Mouse (Mus musculus) MEL (cell line): Measurements from ENCODE around the gene Myoc.

Experiments used
- CTCF ChIP-seq, 3 experiments: IDR thresholded peaks in 2 of 3; conservative IDR thresholded peaks in 1 of 3; 2 replicates each; pipeline ENCODE4 v1.5.1; 2011 to 2012; ENCODE audit warnings: low read length in 3 of 3, low read depth in 2 of 3, mild to moderate bottlenecking in 2 of 3, improper control_type of control experiment in 1 of 3, inconsistent platforms in 1 of 3, mixed read lengths in 1 of 3, moderate library complexity in 1 of 3; ENCODE audit not compliant: control insufficient read depth in 1 of 3, insufficient read depth in 1 of 3, poor library complexity in 1 of 3, severe bottlenecking in 1 of 3
- EP300 ChIP-seq, 2 experiments: IDR thresholded peaks; 2 replicates each; pipeline ENCODE4 v1.6.1; 2011; ENCODE audit warnings: improper control_type of control experiment in 2 of 2, low read length in 2 of 2, low read depth in 1 of 2, mild to moderate bottlenecking in 1 of 2
- MAZ ChIP-seq: IDR thresholded peaks from 2 replicates; pipeline ENCODE4 v1.6.1; 2012; ENCODE audit warnings: low read depth, mild to moderate bottlenecking, inconsistent platforms, low read length, improper control_type of control experiment
- MXI1 ChIP-seq: IDR thresholded peaks from 2 replicates; pipeline ENCODE4 v1.6.1; 2011; ENCODE audit warnings: mild to moderate bottlenecking, low read depth, low read length, improper control_type of control experiment
- POLR2A ChIP-seq, 2 experiments: IDR thresholded peaks; 2 replicates each; pipeline ENCODE4 v1.6.1; 2011 to 2012; ENCODE audit warnings: low read length in 2 of 2, mild to moderate bottlenecking in 2 of 2, control low read depth in 1 of 2, improper control_type of control experiment in 1 of 2, low read depth in 1 of 2, moderate library complexity in 1 of 2; ENCODE audit not compliant: control insufficient read depth in 1 of 2, insufficient read depth in 1 of 2, poor library complexity in 1 of 2
- POLR2AphosphoS2 ChIP-seq: IDR thresholded peaks from 2 replicates; pipeline ENCODE4 v1.6.1; 2011; ENCODE audit warnings: low read length, improper control_type of control experiment
- RAD21 ChIP-seq: IDR thresholded peaks from 2 replicates; pipeline ENCODE4 v1.6.1; 2011; ENCODE audit warnings: mild to moderate bottlenecking, low read depth, low read length, improper control_type of control experiment
- SMC3 ChIP-seq: IDR thresholded peaks from 2 replicates; pipeline ENCODE4 v1.6.1; 2011; ENCODE audit warnings: low read depth, low read length, improper control_type of control experiment
- TAL1 ChIP-seq: IDR thresholded peaks from 2 replicates; pipeline ENCODE4 v1.6.1; 2012; ENCODE audit warnings: mild to moderate bottlenecking, inconsistent platforms, low read length, moderate library complexity, mixed read lengths
- USF1 ChIP-seq: IDR thresholded peaks from 2 replicates; pipeline ENCODE4 v1.6.1; 2014; ENCODE audit warnings: low read depth, mild to moderate bottlenecking, inconsistent platforms, low read length, improper control_type of control experiment, moderate library complexity
- ZC3H11A ChIP-seq: IDR thresholded peaks from 2 replicates; pipeline ENCODE4 v1.6.1; 2012; ENCODE audit warnings: low read depth, mild to moderate bottlenecking, inconsistent platforms, low read length, improper control_type of control experiment

GRCm38 (mm10) chr1:162611191-162611590 lies 27.8 kb upstream of the Myoc start:
- TF ChIP-seq CTCF (IDR thresholded peaks at IDR 0.05 in 2 of 3, conservative IDR thresholded peaks at IDR 0.05 in 1 of 3; ENCODE audit: control insufficient read depth in 1 of 3, insufficient read depth in 1 of 3, low read depth in 2 of 3, low read length in 3 of 3, poor library complexity in 1 of 3, severe bottlenecking in 1 of 3): no peak
- no peak for TF ChIP-seq ZC3H11A
- TF ChIP-seq POLR2A (IDR thresholded peaks at IDR 0.05; ENCODE audit: control insufficient read depth in 1 of 2, insufficient read depth in 1 of 2, low read depth in 1 of 2, low read length in 2 of 2, poor library complexity in 1 of 2): no peak
- no peak for TF ChIP-seq MAZ
- TF ChIP-seq EP300 (IDR thresholded peaks at IDR 0.05; ENCODE audit: low read depth in 1 of 2, low read length in 2 of 2): no peak
- no peak for TF ChIP-seq SMC3
- TF ChIP-seq USF1: no peak
- TF ChIP-seq POLR2AphosphoS2: no peak
- TF ChIP-seq MXI1: no peak
- no peak for TF ChIP-seq TAL1
- no peak for TF ChIP-seq RAD21
